Mouse (Mus musculus): ENCODE data around the gene Lrsam1. TPM values are rescaled to one million over a fixed set of nuclear protein-coding genes. Genes with fewer than 3 reads are reported as not detected.

The Lrsam1 gene
- polyA plus RNA-seq, 2 experiments = 9.4 to 18.0 TPM

DNA sequence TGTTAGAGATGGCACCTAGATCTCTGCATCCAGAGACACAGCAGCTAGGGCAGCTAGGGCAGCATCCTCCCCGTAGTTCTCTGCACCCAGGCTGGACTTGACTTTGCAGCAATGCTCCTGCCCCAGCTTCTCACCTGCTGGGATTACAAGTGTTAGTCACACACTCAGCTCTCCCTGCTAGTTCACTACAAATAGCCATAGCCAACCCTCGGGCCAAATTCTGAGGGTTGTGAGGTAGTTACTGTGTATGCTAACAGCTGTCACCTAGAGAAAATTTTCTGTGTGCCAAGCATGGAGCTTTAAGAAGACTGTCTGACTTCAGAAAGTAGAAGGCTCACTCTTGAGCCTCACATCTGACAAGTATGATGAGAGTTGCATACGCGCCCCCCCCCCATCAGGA is 36.4 kb upstream of the Lrsam1 start:
- WGBS = 70% methylated on average over 4 of the region's 4 CpGs
- no peak overlapping the region for H3K9ac ChIP-seq (ENCODE audit: low read depth, low read length, severe bottlenecking)
- no peak overlapping the region for H3K4me2 ChIP-seq (replicated peaks; ENCODE audit: low read depth, low read length, severe bottlenecking)
- TF ChIP-seq POLR2A (IDR thresholded peaks at IDR 0.05; ENCODE audit: borderline replicate concordance, extremely low read depth, insufficient read depth, insufficient read length) = no peak
- H3K4me1 ChIP-seq (ENCODE audit: control insufficient read depth, insufficient read depth, low read length) = no peaks in the 10 kb centered on the region
- no peak for ATAC-seq (ENCODE audit: low FRiP score, low read depth)
- H3K4me3 ChIP-seq (replicated peaks; ENCODE audit: low read length) = no peak overlapping the region
- DNase-seq (ENCODE audit: low spot score) = no peak
- no peaks in the 10 kb centered on the region for H3K27me3 ChIP-seq (ENCODE audit: control insufficient read depth, insufficient read depth, low read length)
- H3K27ac ChIP-seq (replicated peaks; ENCODE audit: low read depth, low read length) = no peak overlapping the region
- no peaks in the 10 kb centered on the region for H3K36me3 ChIP-seq (ENCODE audit: control insufficient read depth, insufficient read depth, low read length)
- no peaks in the 10 kb centered on the region for H3K9me3 ChIP-seq (ENCODE audit: control insufficient read depth, low read length)

GRCm38 (mm10) chr2:32997081-32997480 is 35.7 kb upstream of the Lrsam1 start:
- no peak for TF ChIP-seq POLR2A (IDR thresholded peaks at IDR 0.05; ENCODE audit: borderline replicate concordance, extremely low read depth, insufficient read depth, insufficient read length)
- no peaks in the 10 kb centered on the region for H3K36me3 ChIP-seq (ENCODE audit: control insufficient read depth, insufficient read depth, low read length)
- no peaks in the 10 kb centered on the region for H3K9me3 ChIP-seq (ENCODE audit: control insufficient read depth, low read length)
- no peak overlapping the region for H3K4me3 ChIP-seq (replicated peaks; ENCODE audit: low read length)
- no peak for DNase-seq (ENCODE audit: low spot score)
- H3K4me2 ChIP-seq (replicated peaks; ENCODE audit: low read depth, low read length, severe bottlenecking) = no peak overlapping the region
- H3K9ac ChIP-seq (ENCODE audit: low read depth, low read length, severe bottlenecking) = no peak overlapping the region
- no peak for ATAC-seq (ENCODE audit: low FRiP score, low read depth)
- no peaks in the 10 kb centered on the region for H3K4me1 ChIP-seq (ENCODE audit: control insufficient read depth, insufficient read depth, low read length)
- no peaks in the 10 kb centered on the region for H3K27me3 ChIP-seq (ENCODE audit: control insufficient read depth, insufficient read depth, low read length)
- no peak overlapping the region for H3K27ac ChIP-seq (replicated peaks; ENCODE audit: low read depth, low read length)
- 84% methylated on average over 6 of the region's 6 CpGs for whole genome bisulfite sequencing

- no peak for ATAC-seq (ENCODE audit: low FRiP score, low read depth)
- Histone ChIP-seq H3K4me1 (ENCODE audit: control insufficient read depth, insufficient read depth, low read length) (no peaks in the 10 kb centered on the region), H3K4me2 (replicated peaks; ENCODE audit: low read depth, low read length, severe bottlenecking) (no peak overlapping the region), H3K27ac (replicated peaks; ENCODE audit: low read depth, low read length) (no peak overlapping the region), H3K9me3 (ENCODE audit: control insufficient read depth, low read length) (no peaks in the 10 kb centered on the region), H3K27me3 (ENCODE audit: control insufficient read depth, insufficient read depth, low read length) (no peaks in the 10 kb centered on the region), H3K36me3 (ENCODE audit: control insufficient read depth, insufficient read depth, low read length) (0 out of 2 replicates have a peak, but pooled peaks cover 2% of the 10 kb centered on the region), H3K4me3 (replicated peaks; ENCODE audit: low read length) (no peak overlapping the region), H3K9ac (ENCODE audit: low read depth, low read length, severe bottlenecking) (no peak overlapping the region)
- WGBS = 53% methylated on average over 6 of the region's 6 CpGs
- no peak for TF ChIP-seq POLR2A (IDR thresholded peaks at IDR 0.05; ENCODE audit: borderline replicate concordance, extremely low read depth, insufficient read depth, insufficient read length)
- no peak for DNase-seq (ENCODE audit: low spot score)
Measured at GRCm38 (mm10) chr2:32992130-32992529, 30.7 kb upstream of the Lrsam1 start.

DNA sequence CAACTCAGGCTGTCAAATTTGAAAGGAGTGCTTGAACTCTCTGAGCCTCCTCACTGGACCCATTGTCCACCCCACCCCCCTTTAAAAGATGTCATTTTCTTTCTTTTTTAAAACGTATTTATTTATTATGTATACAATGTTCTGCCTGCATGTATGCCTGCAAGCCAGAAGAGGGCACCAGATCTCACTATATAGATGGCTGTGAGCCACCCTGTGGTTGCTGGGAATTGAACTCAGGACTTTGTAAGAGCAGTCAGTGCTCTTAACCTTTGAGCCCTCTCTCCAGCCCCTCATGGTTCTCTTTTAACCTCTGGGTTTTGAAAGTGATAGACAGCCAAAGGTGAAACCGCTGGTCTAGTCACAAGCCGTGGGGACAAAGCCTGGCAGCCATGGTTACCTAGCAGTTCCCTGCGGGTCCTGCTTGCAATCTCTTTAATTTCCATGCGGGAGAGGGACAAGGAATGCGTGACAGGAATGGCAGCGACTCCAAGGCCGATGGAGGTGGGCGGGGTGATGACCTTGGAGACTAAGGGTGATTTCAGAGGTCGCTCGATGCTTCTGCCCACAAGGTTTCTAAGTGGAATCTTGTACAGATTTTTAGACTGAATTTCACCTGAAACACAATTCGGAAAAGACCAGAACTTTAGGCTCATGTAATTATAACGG is 28.9 kb upstream of the Lrsam1 start:
- H3K4me1 ChIP-seq (ENCODE audit: control insufficient read depth, insufficient read depth, low read length) = no peaks in the 10 kb centered on the region
- H3K9ac ChIP-seq (ENCODE audit: low read depth, low read length, severe bottlenecking) = no peak overlapping the region
- 67% methylated on average over 13 of the region's 13 CpGs for WGBS
- H3K4me3 ChIP-seq (replicated peaks; ENCODE audit: low read length) = no peak overlapping the region
- no peaks in the 10 kb centered on the region for H3K9me3 ChIP-seq (ENCODE audit: control insufficient read depth, low read length)
- DNase-seq (ENCODE audit: low spot score) (no peak), ATAC-seq (ENCODE audit: low FRiP score, low read depth) (no peak)
- H3K27ac ChIP-seq (replicated peaks; ENCODE audit: low read depth, low read length) = no peak overlapping the region
- no peak for TF ChIP-seq POLR2A (IDR thresholded peaks at IDR 0.05; ENCODE audit: borderline replicate concordance, extremely low read depth, insufficient read depth, insufficient read length)
- no peaks in the 10 kb centered on the region for H3K27me3 ChIP-seq (ENCODE audit: control insufficient read depth, insufficient read depth, low read length)
- H3K36me3 ChIP-seq (ENCODE audit: control insufficient read depth, insufficient read depth, low read length) = 0 out of 2 replicates have a peak, but pooled peaks cover 2% of the 10 kb centered on the region
- no peak overlapping the region for H3K4me2 ChIP-seq (replicated peaks; ENCODE audit: low read depth, low read length, severe bottlenecking)

- Histone ChIP-seq H3K4me2 (replicated peaks; ENCODE audit: low read depth, low read length, severe bottlenecking) (no peak overlapping the region), H3K4me3 (replicated peaks; ENCODE audit: low read length) (no peak overlapping the region), H3K36me3 (ENCODE audit: control insufficient read depth, insufficient read depth, low read length) (0 out of 2 replicates have a peak, but pooled peaks cover 2% of the 10 kb centered on the region), H3K4me1 (ENCODE audit: control insufficient read depth, insufficient read depth, low read length) (no peaks in the 10 kb centered on the region), H3K27ac (replicated peaks; ENCODE audit: low read depth, low read length) (no peak overlapping the region), H3K27me3 (ENCODE audit: control insufficient read depth, insufficient read depth, low read length) (no peaks in the 10 kb centered on the region), H3K9me3 (ENCODE audit: control insufficient read depth, low read length) (no peaks in the 10 kb centered on the region), H3K9ac (ENCODE audit: low read depth, low read length, severe bottlenecking) (no peak overlapping the region)
- no peak for ATAC-seq (ENCODE audit: low FRiP score, low read depth)
- DNase-seq (ENCODE audit: low spot score) = no peak
- no peak for TF ChIP-seq POLR2A (IDR thresholded peaks at IDR 0.05; ENCODE audit: borderline replicate concordance, extremely low read depth, insufficient read depth, insufficient read length)
- 70% methylated on average over 3 of the region's 3 CpGs for WGBS
Measured at GRCm38 (mm10) chr2:32989376-32989775, 28.0 kb upstream of the Lrsam1 start.

Measured in limb, embryonic 14.5 days (tissue).